8 mouse cellular contexts compared by ENCODE assay signal in genomic region chr17:27856265-27856797, GRCm38 (mm10). TPM values are rescaled to one million over a fixed set of nuclear protein-coding genes. Genes with fewer than 3 reads are reported as not detected.
DNase-seq lines count a peak whose midpoint lies in the region; ATAC-seq lines count a peak whose summit lies in the region.

Gene Uhrf1bp1, plus strand, starts transcription at chr17:27856441.

- H3K36me3 ChIP-seq in intestine, embryonic 15.5 days, result peaks cover 11% of the 10 kb centered on the region; the same call in 1 of the 2 replicates

- H3K9me3 ChIP-seq in intestine, embryonic 15.5 days, result no peaks in the 10 kb centered on the region

- peak within 1 kb of the TSS; percentile 82 for H3K4me2 ChIP-seq in intestine, embryonic 15.5 days (replicated peaks)

- DNase-seq in adrenal gland, adult 2 months, result peak; percentile 90
- DNase-seq in embryo, embryonic 11 days, result peak; percentile 93
- peak; percentile 66 to 68 for DNase-seq in gastrocnemius, postnatal 36 days
- peak; percentile 58 to 83 for DNase-seq in left cerebral cortex, postnatal 14 days (ENCODE audit: low spot score in 2 of 2)
- DNase-seq in right cerebral cortex, postnatal 25 days, result peak; percentile 83
- DNase-seq in urinary bladder, postnatal 36 days (ENCODE audit: low spot score in 2 of 2), result peak; percentile 67 to 79

- peak within 1 kb of the TSS; percentile 80 for H3K27ac ChIP-seq in intestine, embryonic 15.5 days

- H3K9ac ChIP-seq in intestine, embryonic 15.5 days, result peak within 1 kb of the TSS; percentile 81

- peak within 1 kb of the TSS; percentile 92 for H3K4me3 ChIP-seq in intestine, embryonic 15.5 days (replicated peaks)

- WGBS in intestine, embryonic 15.5 days, result under 1% methylated on average over 54 of the region's 54 CpGs

- intact Hi-C loops in gastrocnemius, postnatal 36 days (cut with DNase I), result no loop called here
- intact Hi-C loops in left cerebral cortex, postnatal 14 days (cut with DNase I), result no loop called here

- no peaks in the 10 kb centered on the region for H3K27me3 ChIP-seq in intestine, embryonic 15.5 days (replicated peaks)

- H3K4me1 ChIP-seq in intestine, embryonic 15.5 days (replicated peaks), result peaks cover 13% of the 10 kb centered on the region

- peak; percentile 92 for ATAC-seq in intestine, embryonic 15.5 days
- ATAC-seq in megakaryocyte-erythroid progenitor cell, adult 5-6 weeks (replicated peaks; ENCODE audit: low FRiP score, low TSS enrichment, poor library complexity, severe bottlenecking), result peak; percentile 49; the same call in 1 of the 2 replicates

RNA-seq across cellular contexts. Expression of gene Uhrf1bp1, which starts in this region (rescaled TPM):
- total RNA-seq in adrenal gland, adult 2 months (2021), result 10 to 100 TPM; 25.2 to 38.7 TPM
- 14.1 and 15.0 TPM in 2 replicates for polyA plus RNA-seq in adrenal gland, adult 2 months (2012; rRNA removed)
- total RNA-seq in gastrocnemius, postnatal 36 days (2021), result 10 to 100 TPM; 17.0 to 26.8 TPM
- 3.9 and 4.1 TPM in 2 replicates for polyA plus RNA-seq in intestine, embryonic 15.5 days (2015; fragmentation: Nextera tagmentation; extraction: Ambion mirVana)
- total RNA-seq in left cerebral cortex, postnatal 14 days (2021), result 10 to 100 TPM; 18.7 to 20.5 TPM
- 28.6 and 28.8 TPM in 2 replicates for total RNA-seq in megakaryocyte-erythroid progenitor cell, adult 5-6 weeks (2014; fragmentation: Nextera tagmentation)
- total RNA-seq in megakaryocyte-erythroid progenitor cell, adult 5-6 weeks (2017), result 14.1 and 15.1 TPM in 2 replicates

Comparison
In these comparisons a context has a peak if more than half of its experiments do, and no peak if none do; other contexts are left out.
1. Peak in every context shown above with its lines: DNase-seq, ATAC-seq, H3K4me3 ChIP-seq and H3K27ac ChIP-seq.